Mouse (Mus musculus): Measurements from ENCODE around the gene Ubald2.

Gene Ubald2

GRCm38 (mm10) chr11:116416196-116416943, 17.5 kb upstream of the Ubald2 start:
- DNase-seq = no peak

- no peak for DNase-seq
Measured at GRCm38 (mm10) chr11:116417054-116417453, 16.8 kb upstream of the Ubald2 start.

- no peak for DNase-seq
Measured at GRCm38 (mm10) chr11:116418194-116418840, 15.6 kb upstream of the Ubald2 start.

DNA sequence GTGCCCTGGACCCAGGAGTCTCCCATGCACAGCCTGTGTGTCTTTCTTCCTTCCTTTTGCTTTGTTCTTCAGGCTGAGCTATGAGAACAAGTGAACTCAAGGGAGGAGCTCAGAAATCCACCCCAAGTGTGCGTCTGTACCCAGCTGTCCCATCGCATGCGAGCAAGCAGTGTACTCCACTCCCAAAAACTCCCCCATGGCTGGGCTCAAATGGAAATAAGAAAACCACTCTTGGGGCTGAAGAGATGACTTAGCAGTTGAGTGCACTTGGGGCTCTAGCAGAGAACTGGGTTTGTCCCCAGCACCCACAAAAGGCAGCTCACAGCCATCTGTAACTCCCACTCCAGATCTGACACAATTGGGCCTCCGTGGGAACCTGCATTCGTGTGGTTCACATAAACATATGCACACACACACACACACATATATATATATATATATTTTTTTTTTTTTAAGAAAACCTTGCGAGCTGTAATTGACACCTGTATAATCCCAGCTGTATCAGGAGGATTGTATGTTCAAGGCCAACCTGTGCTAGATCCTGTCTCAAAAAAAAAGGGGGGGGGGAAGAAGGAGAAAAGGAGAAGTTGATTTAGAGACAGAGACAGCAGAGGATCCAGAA, 14.9 kb upstream of the Ubald2 start:
- DNase-seq = no peak

- DNase-seq = no peak
Measured at GRCm38 (mm10) chr11:116421102-116421501, 12.8 kb upstream of the Ubald2 start.

GRCm38 (mm10) chr11:116422562-116422961, 11.3 kb upstream of the Ubald2 start:
- DNase-seq = no peak

DNA sequence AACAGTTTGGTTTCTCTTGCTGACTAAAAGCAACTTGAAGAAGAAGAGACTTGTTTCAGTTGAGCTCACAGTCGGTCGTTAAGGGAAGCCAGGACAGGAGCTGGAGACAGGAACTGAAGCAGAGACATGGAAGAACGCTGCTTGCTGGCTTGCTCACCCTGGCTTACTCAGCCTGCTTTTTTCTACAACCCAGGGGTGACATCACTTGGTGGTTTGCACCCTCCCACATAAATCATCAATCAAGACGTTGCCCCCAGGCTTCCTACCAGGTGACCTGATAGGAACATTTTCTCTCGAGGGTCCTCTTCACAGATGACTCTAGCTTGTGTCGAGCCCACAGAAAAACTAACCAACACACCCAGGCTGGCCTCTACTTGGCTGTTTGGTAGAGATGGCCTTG, 10.7 kb upstream of the Ubald2 start:
- DNase-seq = no peak

DNA sequence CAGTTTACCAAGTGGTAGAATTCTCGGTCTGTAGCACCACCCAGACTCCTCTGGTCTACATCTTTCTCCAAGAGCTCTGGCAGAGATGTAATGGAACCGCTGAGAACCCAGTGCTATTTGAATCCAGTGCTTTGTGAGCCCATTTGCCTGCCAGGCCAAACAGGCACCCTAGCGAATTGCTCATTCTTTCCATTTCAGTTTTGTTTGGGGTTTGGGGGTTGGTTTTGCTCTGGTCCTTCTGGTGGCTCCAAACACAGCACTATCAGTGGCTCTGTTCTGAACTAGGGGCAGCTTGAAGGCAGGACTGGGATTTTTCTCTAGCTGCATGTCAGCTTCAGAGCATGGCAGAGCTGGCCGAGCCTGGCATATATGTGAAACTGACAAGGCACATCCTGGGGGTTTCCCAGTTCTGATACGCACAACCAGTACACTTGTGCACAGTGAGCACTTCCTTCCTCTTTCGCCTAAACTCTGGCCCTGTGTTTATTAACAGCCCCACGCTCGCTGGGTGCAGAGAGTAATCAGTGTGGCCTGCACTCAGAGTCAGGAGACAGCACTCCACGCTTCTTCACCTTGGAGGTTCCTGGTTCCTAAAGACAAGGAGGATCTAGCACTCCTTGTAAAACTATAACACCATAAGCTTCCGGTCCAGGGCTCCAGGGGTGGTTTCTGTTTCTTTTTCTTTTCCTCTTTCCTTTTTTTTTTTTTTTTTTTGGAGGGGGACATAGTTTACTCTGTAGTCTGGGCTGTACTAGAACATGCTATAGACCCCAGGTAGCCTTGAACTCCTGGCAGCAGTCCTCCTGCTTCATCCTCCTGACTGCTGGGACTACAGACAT, 9.9 kb upstream of the Ubald2 start:
- DNase-seq = peak in 1 of 2 experiments; percentile 35

- no peak for DNase-seq
Measured at GRCm38 (mm10) chr11:116424621-116425407, 9.1 kb upstream of the Ubald2 start.

DNA sequence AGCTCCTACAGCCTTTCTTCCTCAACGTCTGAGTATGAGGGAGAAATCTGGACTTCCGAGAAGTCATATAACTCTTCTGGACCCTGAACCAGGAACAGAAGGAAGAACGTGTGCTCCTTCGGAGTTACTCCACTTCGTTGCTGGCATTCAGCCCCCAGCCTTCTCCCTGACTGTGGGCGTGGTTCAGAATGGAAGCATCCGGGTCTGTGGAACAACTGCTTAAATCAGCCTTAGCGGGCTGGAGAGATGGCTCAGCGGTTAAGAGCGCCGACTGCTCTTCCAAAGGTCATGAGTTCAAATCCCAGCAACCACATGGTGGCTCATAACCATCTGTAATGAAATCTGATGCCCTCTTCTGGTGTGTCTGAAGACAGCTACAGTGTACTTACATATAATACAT, 7.6 kb upstream of the Ubald2 start:
- DNase-seq = peak in 1 of 2 experiments; percentile 20

GRCm38 (mm10) chr11:116426852-116427575, 6.9 kb upstream of the Ubald2 start:
- no peak for DNase-seq

- peak; percentile 42 to 57 for DNase-seq
Measured at GRCm38 (mm10) chr11:116428872-116429859, 4.7 kb upstream of the Ubald2 start.

GRCm38 (mm10) chr11:116429862-116430613, 3.9 kb upstream of the Ubald2 start:
- DNase-seq = no peak

GRCm38 (mm10) chr11:116430723-116431427, 3.0 kb upstream of the Ubald2 start:
- DNase-seq = no peak

DNA sequence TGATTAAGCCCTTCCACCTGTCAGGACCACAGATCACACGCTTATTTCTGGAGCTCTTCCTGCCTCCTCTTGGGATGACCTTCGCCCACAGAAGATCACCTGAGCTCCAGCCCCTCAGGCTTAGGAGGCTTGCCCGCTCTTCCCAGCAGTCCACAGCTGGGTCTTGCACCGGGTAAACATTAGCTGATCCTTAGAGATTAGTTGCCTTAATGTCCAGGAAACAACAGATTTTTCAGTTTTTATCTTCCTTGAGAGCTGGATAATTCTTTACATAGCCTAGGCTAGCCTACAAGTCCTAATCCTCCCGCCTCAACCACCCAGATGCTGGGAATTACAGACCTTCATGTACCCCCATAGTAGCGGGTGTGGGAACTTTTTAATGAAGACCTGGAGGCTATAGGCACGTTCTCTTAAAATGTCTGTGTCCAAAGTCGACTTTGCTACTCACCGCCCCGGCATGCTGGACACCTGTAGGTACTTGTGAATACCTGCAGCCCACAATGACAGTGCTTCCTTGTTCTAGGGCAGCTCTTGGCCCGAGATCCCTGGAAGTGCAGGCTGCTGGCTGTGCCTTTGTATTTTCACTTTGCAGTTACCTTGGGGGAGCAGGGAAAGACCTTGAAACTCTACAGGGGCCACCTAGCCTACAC, 2.3 kb upstream of the Ubald2 start:
- DNase-seq = peak; percentile 58 to 68

- DNase-seq = no peak
Measured at GRCm38 (mm10) chr11:116432127-116432526, 1.8 kb upstream of the Ubald2 start.

DNA sequence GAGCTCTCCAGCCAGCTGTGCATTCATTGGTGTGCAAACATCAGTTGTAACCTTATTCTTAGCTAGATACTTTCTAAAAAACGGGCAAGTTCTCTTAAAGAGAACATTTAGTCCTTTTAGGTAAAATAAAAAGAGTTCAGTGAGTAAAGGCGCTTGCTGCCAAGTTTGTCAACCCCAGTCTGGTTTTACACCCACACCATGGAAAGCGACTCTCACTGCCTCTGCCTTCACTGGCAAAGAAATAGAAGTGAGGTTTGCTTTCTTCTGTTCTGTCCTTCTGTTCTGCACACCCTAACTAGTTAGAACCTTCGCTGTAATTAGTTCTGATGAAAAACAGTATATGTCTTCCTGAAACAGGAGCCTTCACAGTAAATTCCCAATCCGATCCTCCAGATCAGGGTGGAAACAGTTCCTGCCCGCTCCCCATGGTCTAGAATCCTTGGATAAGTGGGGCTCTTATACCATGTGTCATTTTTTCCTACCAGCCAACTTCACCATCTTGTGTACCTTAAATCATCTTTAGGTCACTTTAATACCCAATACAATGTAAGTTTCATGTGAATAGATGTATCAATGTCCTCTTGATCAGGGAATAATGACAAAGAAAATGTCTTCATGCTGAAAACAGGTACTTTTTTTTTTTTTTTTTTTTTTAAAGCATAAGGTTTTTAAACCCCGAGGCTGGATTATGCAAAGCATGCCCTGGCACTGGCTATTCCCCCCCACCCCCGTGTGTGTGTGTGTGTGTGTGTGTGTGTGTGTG, 1.1 kb upstream of the Ubald2 start:
- no peak for DNase-seq
